Mouse (Mus musculus): ENCODE data around the gene Eya3.

Eya3 gene

DNA sequence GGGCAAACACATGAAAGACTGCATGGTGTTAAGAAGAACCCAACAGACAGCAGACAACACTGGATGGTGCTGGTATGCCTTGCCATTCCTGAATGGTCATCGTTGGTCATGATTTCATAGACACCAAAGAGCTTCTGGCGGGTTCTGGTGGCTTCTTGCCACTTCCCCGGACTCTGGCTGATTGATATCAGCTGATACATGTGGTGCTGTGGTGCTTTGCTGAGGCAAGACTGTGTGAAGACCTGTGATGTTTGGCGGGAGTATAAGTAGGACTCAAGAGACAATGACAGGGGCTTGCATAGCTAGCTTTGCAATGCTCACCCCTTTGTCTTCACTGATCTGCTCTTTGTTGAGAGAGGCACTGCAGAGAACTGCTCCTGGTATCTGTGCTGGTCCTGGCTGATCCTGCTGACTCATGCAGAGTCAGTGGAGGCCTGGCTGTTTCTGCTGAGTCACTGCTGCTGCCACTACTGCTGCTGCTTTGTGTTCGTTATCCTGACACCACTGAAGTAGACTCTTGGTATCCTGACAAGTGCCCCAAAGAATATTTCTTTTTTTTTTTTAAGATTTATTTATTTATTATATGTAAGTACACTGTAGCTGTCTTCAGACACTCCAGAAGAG lies 14.6 kb upstream of the Eya3 start:
- H3K9me3 ChIP-seq (ENCODE audit: low read length) = no peaks in the 10 kb centered on the region
- peaks cover 15% of the 10 kb centered on the region for H3K4me1 ChIP-seq (replicated peaks; ENCODE audit: low read depth, low read length)
- H3K27me3 ChIP-seq (ENCODE audit: insufficient read depth, low read length) = no peaks in the 10 kb centered on the region
- no peaks in the 10 kb centered on the region for H3K36me3 ChIP-seq (ENCODE audit: insufficient read depth, low read length)
- no peak for TF ChIP-seq CTCF (conservative IDR thresholded peaks at IDR 0.05; ENCODE audit: low read length)
- H3K4me3 ChIP-seq (replicated peaks; ENCODE audit: low read length) = no peak overlapping the region

DNA sequence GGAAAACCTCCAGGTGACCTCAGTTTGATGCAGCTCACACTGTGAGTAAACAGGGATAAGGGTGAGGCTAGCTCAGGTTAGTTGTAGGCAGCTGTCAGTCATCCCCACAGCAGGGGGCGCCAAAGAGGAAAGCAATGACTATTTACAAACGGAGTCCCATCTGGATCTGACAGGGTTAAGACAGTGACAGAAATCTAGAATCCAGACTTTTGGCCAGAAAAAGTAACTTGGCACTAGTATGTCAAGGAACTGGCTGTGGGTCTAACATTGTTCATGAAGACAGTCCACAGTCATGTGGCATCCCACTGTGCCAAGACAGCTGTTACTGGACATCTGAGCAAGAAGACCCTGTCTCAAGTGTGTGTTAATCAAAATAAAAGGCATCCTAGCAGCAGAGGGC lies 10.0 kb upstream of the Eya3 start:
- H3K4me1 ChIP-seq (replicated peaks; ENCODE audit: low read depth, low read length) = peaks cover 2% of the 10 kb centered on the region; the same call in 1 of the 2 replicates
- H3K36me3 ChIP-seq (ENCODE audit: insufficient read depth, low read length) = no peaks in the 10 kb centered on the region
- H3K9me3 ChIP-seq (ENCODE audit: low read length) = no peaks in the 10 kb centered on the region
- no peaks in the 10 kb centered on the region for H3K27me3 ChIP-seq (ENCODE audit: insufficient read depth, low read length)
- no peak overlapping the region for H3K4me3 ChIP-seq (replicated peaks; ENCODE audit: low read length)
- no peak for TF ChIP-seq POU5F1 (IDR thresholded peaks at IDR 0.05; ENCODE audit: borderline replicate concordance, low read length)
- TF ChIP-seq CTCF (conservative IDR thresholded peaks at IDR 0.05; ENCODE audit: low read length) = peak; percentile 52

DNA sequence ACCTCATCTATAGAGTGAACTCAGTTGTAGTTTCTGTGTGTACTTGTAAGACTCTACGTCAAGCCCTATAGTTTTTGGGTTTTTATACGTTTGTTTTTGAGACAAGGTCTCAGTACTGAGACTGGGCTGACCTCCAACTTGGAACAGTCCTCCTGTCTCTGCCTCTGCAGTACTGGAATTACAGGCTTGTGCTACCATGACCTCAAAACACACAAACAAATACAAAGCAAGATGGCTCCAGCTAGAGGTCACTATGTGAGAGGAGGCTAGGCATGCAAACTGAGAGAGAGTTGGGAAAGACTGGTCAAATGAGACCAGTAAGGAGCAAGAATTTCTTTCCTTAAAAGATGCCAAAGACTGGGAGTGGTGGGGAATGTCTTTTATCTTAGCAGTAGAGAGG lies 2.8 kb upstream of the Eya3 start:
- H3K27me3 ChIP-seq (ENCODE audit: insufficient read depth, low read length) = no peaks in the 10 kb centered on the region
- peaks cover 15% of the 10 kb centered on the region for H3K4me1 ChIP-seq (replicated peaks; ENCODE audit: low read depth, low read length)
- no peak overlapping the region for H3K4me3 ChIP-seq (replicated peaks; ENCODE audit: low read length)
- H3K36me3 ChIP-seq (ENCODE audit: insufficient read depth, low read length) = peaks cover 8% of the 10 kb centered on the region
- no peak for TF ChIP-seq NANOG (IDR thresholded peaks at IDR 0.05; ENCODE audit: borderline replicate concordance, low read length)
- TF ChIP-seq POU5F1 (IDR thresholded peaks at IDR 0.05; ENCODE audit: borderline replicate concordance, low read length) = no peak
- TF ChIP-seq CTCF (conservative IDR thresholded peaks at IDR 0.05; ENCODE audit: low read length) = no peak
- H3K9me3 ChIP-seq (ENCODE audit: low read length) = no peaks in the 10 kb centered on the region

DNA sequence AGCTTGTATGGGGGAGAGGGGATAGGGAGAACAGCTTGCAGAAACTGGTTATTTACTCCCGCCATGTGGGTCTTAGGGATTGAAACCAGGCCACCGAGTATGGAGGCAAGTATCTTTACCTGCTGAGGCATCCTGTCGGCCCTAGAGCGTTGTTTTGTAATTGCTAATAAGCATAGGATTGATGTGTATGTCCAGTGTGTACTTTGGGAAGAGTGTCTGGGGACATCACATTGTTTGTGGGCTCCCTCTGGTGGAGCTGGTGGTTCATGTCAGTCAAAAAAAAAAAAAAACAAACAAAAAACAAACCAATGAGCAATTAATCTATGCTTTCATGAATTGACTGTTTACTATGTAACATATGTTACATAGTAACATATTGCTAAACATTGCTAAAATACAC lies 2.2 kb upstream of the Eya3 start:
- TF ChIP-seq NANOG (IDR thresholded peaks at IDR 0.05; ENCODE audit: borderline replicate concordance, low read length) = no peak
- peak; percentile 17; the same call in 1 of the 2 replicates for TF ChIP-seq CTCF (conservative IDR thresholded peaks at IDR 0.05; ENCODE audit: low read length)
- TF ChIP-seq POU5F1 (IDR thresholded peaks at IDR 0.05; ENCODE audit: borderline replicate concordance, low read length) = no peak
- peaks cover 11% of the 10 kb centered on the region for H3K36me3 ChIP-seq (ENCODE audit: insufficient read depth, low read length)
- no peaks in the 10 kb centered on the region for H3K9me3 ChIP-seq (ENCODE audit: low read length)

DNA sequence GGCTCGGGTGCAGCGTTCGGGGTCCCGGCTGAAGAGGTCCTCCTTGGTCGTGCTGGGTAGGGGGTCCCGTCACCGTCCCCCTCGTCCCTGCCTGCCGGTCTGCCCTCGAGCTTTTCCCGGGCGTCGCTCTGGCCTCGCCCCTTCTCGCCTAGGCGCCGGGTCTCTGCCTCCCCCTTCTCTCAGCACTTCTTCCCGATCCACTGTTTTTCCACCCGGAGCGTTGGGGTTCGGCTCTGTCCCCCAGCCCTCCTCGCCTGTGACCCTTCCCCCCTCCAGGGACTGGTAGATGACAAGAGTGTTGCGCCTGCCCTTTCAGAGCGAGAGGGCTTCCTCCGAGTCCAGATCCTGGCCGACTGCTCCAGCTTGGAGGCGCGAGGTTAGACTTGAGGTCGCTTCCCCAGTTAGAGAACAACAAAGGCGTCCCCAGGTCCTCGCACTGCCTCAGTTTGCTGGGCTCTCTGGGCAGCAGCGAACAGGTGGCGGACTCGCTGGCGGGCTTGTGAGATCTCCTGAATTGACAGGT lies 465 bp downstream of the Eya3 start:
- Histone ChIP-seq H3K9me3 (ENCODE audit: low read length) (no peaks in the 10 kb centered on the region), H3K36me3 (ENCODE audit: insufficient read depth, low read length) (peaks cover 26% of the 10 kb centered on the region), H3K4me3 (replicated peaks; ENCODE audit: low read length) (peak overlapping the region; percentile 97), H3K27me3 (ENCODE audit: insufficient read depth, low read length) (no peaks in the 10 kb centered on the region), H3K4me1 (replicated peaks; ENCODE audit: low read depth, low read length) (peaks cover 40% of the 10 kb centered on the region)
- TF ChIP-seq CTCF (conservative IDR thresholded peaks at IDR 0.05; ENCODE audit: low read length) = no peak
- no peak for TF ChIP-seq POU5F1 (IDR thresholded peaks at IDR 0.05; ENCODE audit: borderline replicate concordance, low read length)
- no peak for TF ChIP-seq NANOG (IDR thresholded peaks at IDR 0.05; ENCODE audit: borderline replicate concordance, low read length)

More for the DNA sequence above, 2.2 kb upstream of the Eya3 start:
- Histone ChIP-seq H3K4me1 (replicated peaks; ENCODE audit: low read depth, low read length) (peaks cover 16% of the 10 kb centered on the region), H3K27me3 (ENCODE audit: insufficient read depth, low read length) (no peaks in the 10 kb centered on the region), H3K4me3 (replicated peaks; ENCODE audit: low read length) (no peak overlapping the region)

DNA sequence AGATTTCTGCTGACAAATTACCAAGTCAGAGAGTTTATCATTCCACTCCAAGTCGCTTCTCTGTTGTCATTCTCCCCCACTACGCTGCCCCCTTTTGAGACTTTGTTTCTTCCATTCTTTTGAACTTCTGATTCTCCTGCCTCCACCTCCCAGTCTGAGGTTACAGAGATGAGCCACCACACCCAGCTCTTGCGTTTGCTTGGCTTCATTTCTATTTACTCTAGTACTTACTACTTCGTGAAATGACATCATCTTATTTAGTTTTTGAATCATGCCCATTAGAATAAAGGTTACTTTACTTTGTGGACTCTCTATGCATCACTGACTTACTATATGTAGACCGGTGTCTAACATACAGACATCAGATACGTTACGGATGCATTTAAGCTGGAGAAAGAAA lies 8.7 kb downstream of the Eya3 start:
- Histone ChIP-seq H3K9me3 (ENCODE audit: low read length) (no peaks in the 10 kb centered on the region), H3K36me3 (ENCODE audit: insufficient read depth, low read length) (peaks cover 11% of the 10 kb centered on the region), H3K4me1 (replicated peaks; ENCODE audit: low read depth, low read length) (peaks cover 88% of the 10 kb centered on the region), H3K4me3 (replicated peaks; ENCODE audit: low read length) (no peak overlapping the region), H3K27me3 (ENCODE audit: insufficient read depth, low read length) (no peaks in the 10 kb centered on the region)
- no peak for TF ChIP-seq POU5F1 (IDR thresholded peaks at IDR 0.05; ENCODE audit: borderline replicate concordance, low read length)
- no peak for TF ChIP-seq NANOG (IDR thresholded peaks at IDR 0.05; ENCODE audit: borderline replicate concordance, low read length)

DNA sequence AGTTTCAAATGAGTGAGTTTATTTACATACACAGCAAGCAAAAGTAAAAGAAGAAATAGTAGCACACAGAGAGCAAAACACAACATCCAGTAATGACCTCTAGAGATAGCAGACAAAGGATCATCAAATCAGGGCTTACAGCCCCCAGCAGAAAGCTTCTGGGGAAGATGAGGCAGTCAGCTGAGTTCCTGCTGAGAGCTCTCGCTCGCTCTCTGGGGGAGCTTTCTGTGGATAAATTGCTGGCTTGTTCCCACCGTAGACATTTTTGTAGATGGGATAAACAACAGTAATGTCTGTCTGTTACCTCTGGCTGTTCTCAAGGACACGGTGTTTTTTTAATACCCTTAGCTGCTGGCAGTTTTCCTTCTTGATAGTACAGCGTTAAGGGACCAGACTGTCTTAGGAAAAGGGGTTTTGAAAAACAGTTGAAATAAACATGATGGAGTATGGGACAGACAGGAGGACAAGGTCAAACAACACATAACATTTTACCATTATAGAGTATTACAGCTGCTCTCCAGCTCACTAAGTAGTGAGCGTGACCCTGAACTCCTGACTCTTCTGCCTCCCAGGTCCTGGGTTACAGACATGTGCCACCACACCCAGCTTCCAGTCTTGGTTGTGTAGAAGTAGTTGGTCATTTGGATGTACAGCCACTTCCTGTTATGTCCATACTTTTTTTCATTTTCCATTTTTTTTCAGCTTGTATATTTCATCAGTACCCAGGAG lies 10.6 kb downstream of the Eya3 start:
- Histone ChIP-seq H3K9me3 (ENCODE audit: low read length) (no peaks in the 10 kb centered on the region), H3K27me3 (ENCODE audit: insufficient read depth, low read length) (no peaks in the 10 kb centered on the region), H3K36me3 (ENCODE audit: insufficient read depth, low read length) (peaks cover 5% of the 10 kb centered on the region), H3K4me1 (replicated peaks; ENCODE audit: low read depth, low read length) (peaks cover 81% of the 10 kb centered on the region), H3K4me3 (replicated peaks; ENCODE audit: low read length) (peak overlapping the region; percentile 27)
- TF ChIP-seq POU5F1 (IDR thresholded peaks at IDR 0.05; ENCODE audit: borderline replicate concordance, low read length) (no peak), NANOG (IDR thresholded peaks at IDR 0.05; ENCODE audit: borderline replicate concordance, low read length) (peak; percentile 99)

DNA sequence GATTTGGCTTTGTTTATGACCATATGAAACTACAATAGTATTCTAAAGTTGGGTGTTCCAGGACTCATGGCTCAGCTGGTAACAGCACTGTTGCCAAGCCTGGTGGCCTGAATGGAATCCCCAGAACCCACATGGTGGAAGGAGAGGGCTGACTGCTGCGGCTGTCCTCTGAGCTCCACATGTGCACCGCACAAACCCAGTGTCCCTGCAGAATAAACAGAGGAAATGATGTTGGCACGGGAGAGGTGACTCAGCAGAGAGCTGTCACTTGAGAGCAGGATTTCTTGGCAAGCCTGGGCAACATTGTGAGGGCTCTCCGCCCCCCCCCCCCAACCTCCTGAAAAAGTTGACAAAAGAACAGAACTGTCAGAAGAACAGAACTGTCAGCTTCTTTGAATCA lies 14.1 kb downstream of the Eya3 start:
- no peak overlapping the region for H3K4me3 ChIP-seq (replicated peaks; ENCODE audit: low read length)
- H3K4me1 ChIP-seq (replicated peaks; ENCODE audit: low read depth, low read length) = peaks cover 74% of the 10 kb centered on the region
- peaks cover 16% of the 10 kb centered on the region for H3K36me3 ChIP-seq (ENCODE audit: insufficient read depth, low read length)
- no peaks in the 10 kb centered on the region for H3K27me3 ChIP-seq (ENCODE audit: insufficient read depth, low read length)
- no peaks in the 10 kb centered on the region for H3K9me3 ChIP-seq (ENCODE audit: low read length)
- TF ChIP-seq CTCF (conservative IDR thresholded peaks at IDR 0.05; ENCODE audit: low read length) (no peak), NANOG (IDR thresholded peaks at IDR 0.05; ENCODE audit: borderline replicate concordance, low read length) (no peak), POU5F1 (IDR thresholded peaks at IDR 0.05; ENCODE audit: borderline replicate concordance, low read length) (no peak)
